Mouse (Mus musculus): Measurements from ENCODE around the gene Ptgr1.

DNA sequence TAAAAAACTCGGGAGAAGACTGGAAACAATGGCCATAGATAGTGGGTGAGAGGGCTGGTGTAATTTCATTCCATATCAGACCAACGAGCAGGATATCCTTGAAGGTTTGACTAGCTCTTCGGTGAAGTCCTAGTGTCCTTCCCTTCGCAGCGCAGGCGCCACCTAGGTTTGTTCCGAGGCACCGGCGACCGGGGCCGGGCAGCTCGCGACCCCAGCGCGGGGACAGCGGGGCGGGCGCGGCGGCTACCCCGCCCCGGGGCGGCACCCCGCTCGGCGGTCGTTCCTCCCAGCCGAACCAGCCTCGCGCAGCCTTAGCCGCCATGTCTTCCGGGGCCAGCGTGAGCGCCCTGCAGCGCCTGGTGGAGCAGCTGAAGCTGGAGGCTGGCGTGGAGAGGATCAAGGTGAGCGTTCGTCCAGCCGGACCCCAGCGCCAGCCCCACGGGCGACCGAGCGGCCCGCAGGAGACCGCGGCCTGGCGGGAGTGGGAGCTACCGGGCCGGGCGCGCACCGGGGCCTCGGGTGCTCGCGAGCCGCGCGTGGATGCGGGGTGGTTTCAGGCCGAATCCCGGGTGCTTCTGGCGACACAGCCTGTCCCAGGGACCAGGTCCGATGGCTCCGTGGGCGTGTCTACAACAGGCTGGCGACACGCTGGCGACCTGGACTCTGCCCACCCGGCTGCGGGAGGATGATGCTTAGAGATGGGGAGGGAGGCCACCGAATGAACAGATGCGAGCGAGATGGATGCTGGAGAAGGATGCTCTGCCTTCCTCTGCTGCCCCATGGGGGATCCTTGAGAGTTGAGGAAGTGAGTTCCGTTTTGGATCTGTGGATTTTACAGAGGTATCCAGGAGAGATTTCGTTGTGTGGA lies 48.2 kb upstream of the Ptgr1 start, which contains the start of gene Gng10:
- no peak for TF ChIP-seq CTCF (IDR thresholded peaks at IDR 0.05; ENCODE audit: control insufficient read depth, insufficient read depth, low read length)
- peak; percentile 49; the same call in 1 of the 2 replicates for TF ChIP-seq POLR2A (IDR thresholded peaks at IDR 0.05; ENCODE audit: borderline replicate concordance, control insufficient read depth, low read depth, low read length)
